Mouse (Mus musculus) erythroblast, embryonic 14.5 days (primary cell): ENCODE results near the gene Gnb2.

Source experiments
- GATA1 ChIP-seq: IDR thresholded peaks from 2 replicates; pipeline ENCODE4 v1.6.1; 2012; ENCODE audit warnings: low read length, inconsistent platforms, mixed read lengths
- TAL1 ChIP-seq: IDR thresholded peaks from 3 replicates; pipeline ENCODE4 v1.6.1; 2012; ENCODE audit warnings: low read length, inconsistent platforms, mixed read lengths

DNA sequence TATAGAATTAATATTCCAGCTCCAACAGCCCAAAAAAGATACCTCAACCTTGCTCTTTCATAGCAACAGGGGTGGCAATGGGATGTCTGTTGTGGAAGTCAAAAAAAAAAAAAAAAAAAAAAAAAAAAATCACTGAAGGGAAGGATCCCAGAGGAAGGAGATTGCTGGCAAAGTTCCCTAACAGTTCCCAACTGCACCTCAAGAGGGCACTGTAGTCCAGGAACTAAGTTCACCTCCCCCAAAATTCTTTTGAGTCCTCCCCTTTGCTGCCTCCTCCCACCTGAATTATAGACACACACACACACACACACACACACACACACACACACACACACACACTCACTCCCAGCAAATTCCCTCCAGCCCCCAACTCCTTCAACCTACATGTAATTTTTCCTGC lies 52.2 kb downstream of the Gnb2 start:
- TF ChIP-seq GATA1 (no peak), TAL1 (no peak)
